Mouse (Mus musculus): Measurements from ENCODE around the gene Fam117a. TPM values are rescaled to one million over a fixed set of nuclear protein-coding genes. Genes with fewer than 3 reads are reported as not detected.

Fam117a gene
- 10 to 100 TPM; 21.6 to 25.9 TPM for total RNA-seq (2021)
- long read RNA-seq, experiment 1, partial matches to known transcripts: 8 of 13 reads
- long read RNA-seq, experiment 1, other reads (novel, unspliced or antisense): 1 of 13 reads
- long read RNA-seq, experiment 2, transcript Fam117a-201 (8 exons, 2,317 nt): major isoform, 6 of 7 reads
- long read RNA-seq, experiment 2, partial matches to known transcripts: 1 of 7 reads
- long read RNA-seq, experiment 2, other reads (novel, unspliced or antisense): 0 of 7 reads

DNA sequence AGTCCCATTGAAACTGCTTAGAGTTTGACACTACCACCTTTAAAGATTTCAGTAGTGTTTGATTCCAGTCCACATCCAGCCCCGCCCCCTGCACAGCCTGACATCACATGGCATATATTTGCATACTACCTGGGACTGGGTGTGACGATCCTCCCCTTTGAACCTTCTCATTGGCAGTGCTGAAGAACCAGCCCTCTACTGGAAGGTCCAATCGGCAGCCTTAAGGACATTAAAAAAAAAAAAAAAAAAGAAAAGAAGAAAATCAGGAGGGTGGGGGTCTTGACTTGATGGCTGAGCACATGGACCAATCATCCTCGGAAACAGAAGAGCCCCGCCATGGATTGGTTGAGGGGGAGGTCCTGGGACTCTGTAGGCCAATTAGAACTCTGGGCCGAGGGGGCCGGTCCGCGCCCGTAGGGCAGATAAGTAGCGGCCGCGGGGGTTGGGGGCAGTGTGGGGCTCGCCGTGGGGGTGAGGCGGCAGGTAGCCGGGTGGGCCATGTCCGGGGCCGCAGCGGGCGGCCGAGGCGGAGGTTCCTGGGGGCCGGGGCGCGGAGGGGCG, at the start of gene Fam117a:
TSS of gene Fam117a (plus strand) at position 451 of the 561 bp plus-strand sequence.
- peak; percentile 91 for DNase-seq

DNA sequence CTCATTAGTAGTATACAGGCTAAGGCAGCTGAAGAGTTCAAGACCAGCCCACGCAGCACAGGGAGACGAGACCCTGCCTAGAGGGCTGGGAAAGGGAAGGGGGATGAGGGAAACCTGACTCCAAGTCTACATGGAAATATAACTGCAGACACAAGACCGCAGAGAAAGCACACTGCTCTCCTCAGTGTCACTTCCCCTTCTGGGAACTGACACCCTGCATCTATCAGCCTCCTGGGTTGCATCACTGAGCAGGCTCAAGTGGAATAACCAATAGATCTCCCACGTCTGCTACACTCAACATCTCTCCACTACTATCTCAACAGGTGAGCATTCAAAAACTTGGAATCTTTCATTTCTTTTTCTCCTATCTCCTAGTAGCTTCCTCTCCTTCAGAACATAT, 44.8 kb upstream of the Fam117a start:
- no peak for DNase-seq

DNA sequence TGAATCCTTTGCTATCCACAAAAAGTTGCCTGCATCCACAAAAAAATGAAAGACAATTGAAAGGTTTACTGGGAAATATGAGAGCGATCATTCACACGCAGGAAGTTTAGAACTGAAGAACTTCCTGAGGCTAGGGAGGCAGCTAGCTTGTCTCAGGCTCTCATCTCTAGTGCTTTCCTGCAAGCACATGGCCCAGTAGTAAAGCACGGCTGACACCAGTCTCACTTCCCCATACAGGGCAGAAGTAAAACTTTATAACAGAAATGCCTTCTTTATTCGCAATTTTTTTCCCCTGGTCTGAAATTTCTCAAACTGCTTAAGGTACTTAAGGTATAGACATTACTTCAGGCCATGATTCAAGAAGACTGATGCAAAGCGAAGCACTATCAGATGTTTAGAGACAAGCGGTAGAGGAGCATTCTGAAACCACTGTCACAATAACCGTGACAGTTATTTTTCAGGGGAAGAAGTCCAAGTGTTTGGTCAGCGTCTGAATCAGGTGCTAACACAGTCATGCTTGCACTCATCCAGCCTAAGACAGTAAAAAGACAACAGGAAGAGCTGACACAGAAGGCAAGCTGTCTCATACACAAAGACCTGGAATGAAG, 43.7 kb upstream of the Fam117a start:
- DNase-seq: no peak

DNA sequence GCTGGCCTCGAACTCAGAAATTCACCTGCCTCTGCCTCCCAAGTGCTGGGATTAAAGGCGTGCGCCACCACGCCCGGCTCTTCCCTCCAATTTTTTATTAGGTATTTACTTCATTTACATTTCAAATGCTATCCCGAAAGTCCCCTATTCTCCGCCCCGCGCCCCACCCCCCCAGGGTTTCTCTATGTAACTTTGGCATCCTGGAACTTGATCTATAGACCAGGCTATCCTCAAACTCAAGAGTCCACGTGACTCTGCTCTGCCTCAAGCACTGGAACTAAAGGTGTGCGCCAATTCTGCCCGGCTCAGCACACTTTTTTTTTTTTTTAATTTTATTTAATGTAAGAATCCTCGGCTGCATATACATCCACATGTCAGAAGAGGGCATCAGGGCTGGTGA, 41.1 kb upstream of the Fam117a start:
- DNase-seq: no peak

DNA sequence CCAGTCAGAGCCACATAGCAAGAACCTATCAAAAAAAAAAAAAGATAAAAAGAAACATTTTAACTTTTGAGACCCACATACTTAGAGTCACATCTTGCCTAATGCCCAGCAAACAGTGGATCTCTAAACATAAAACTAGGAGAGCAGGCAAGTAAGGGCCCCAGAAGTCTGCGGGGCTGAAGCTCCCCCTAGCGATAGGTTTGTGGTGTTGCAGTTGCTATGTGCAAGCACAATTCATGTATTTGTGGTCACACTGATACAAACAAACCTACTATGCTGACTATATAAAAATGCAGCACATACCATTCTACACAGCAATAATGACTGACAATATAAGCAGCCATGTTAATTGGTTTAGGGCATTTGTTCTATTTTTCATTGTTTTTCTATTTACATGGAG, 38.7 kb upstream of the Fam117a start:
- DNase-seq: peak; percentile 31

DNA sequence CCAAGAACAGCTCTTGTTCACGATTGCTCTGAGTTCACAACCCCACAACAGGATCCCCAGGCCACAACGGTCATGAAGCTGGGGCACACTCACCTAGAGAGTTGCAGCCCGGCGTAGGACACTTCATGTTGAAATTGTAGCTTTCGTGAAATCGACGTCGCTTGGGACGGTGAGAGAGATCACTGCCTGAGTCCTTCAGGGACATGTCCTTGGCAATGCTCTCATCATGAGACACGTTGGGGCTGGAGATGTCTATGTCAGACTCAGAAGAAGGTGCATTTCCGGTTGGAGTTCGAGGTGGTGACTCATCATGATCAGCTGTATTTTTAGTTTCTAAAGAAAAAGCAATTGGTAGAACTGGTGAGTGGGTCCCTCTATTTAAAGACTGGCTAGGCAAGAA, 36.9 kb upstream of the Fam117a start:
- peak; percentile 46 for DNase-seq

DNA sequence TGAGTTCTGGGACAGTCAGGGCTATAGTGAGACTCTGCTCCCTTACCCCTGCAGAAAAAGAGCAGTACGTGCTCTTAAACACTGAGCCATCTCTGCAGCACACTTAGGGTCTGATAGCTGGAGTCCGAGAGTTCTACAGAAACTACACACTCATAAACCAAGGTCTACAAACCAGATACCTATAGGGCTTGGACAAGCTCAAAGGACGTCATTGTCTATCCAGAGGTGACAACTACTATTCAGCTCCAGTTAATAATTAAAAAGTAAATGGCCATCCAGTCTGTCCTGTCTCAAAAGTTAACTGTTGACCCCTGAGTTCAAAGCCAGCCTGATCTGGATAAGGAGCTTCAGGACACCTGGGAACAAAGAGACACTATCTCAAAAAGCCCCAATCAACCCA, 35.0 kb upstream of the Fam117a start:
- no peak for DNase-seq

DNA sequence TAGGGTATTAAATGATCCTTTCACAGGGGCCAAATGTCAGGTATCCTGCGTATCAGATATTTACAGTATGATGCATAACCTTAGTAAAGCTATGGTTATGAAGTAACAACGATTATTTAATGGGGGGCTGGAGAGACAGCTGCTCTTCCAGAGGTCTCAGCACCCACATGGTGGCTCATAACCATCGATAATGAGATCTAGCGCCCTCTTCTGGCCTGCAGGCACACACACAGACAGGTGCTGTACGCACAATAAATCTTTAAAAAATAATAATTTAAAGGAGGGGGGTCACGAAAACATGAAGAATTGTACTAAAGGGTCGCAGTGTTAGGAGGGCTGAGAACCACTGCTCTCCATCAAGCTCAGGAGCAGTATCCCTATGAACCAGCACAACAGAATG, 31.2 kb upstream of the Fam117a start:
- no peak for DNase-seq

DNA sequence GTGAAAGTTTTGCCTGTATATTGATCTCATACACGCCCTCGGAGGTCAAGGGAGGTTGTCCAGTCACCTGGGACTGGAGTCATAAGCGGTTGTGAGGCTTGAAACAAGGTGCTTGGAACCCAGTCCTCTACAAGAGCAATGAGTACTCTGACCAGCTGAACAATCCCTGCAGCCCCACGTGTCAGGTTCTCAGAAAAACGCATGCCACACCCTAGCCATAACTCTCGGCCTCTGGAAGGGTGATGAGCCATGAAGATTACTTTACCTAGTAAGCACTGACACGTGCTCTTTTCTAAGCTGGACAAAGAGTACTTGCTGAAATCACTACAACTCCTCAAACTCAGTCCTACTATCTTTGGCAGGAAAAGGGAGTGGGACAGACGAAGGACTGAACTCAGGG, 29.3 kb upstream of the Fam117a start:
- DNase-seq: no peak

DNA sequence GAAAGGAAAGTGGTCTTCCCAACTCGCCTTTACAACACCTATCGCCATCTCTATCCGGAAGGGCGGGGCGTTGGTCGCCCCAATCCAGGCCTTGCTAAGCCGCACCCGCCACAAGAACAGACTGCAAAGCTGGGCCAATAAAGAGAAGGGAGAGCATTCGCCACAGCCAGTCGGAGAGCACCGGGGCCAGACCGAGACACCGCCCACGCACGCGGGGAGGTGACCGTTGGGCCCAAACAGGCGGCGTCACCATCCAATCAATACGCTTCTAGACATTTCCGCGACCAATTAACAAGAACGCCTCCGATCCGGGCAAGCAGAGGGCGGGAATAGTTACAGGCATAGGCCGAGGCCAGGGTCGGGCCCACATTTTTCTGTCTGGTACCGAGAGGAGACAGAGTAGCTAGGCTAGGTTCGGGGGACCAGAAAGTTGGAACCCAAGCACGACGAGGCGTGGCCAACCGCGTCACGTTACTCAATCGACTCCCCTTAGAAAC, 27.3 kb upstream of the Fam117a start:
- DNase-seq: peak; percentile 97

DNA sequence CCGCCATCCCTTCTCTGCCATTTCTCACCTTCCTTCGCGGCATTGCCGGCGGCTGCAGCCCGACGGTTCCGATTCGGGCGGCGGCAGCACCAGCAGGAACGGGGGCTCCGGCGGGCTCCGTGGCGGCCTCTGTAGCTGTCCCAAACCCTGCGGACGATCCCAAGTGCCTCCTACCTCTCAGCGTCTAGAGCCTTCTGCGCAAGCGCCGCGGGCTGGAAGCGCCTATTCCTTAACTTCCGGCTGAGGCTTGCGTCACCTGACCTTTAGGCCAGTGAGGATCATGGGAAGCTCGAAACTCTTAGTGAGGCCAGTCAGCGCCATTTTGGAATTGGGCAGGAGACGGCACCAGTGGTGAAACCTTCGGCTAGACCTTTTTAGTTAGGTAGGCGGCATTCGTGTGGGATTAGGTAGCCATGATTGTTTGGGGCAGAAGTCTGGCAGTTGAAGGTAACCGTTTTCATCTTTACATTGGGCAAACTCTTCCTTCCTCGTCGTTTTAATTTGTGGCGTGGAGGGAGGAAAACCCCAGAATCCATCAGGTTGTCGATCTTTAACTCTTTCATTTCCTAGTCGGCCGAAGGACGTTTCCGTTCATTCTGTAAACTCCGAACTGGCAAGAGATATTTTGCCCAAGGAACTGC, 26.7 kb upstream of the Fam117a start, which contains the start of gene Kat7:
TSS of gene Kat7 (minus strand) at position 240 of the 641 bp plus-strand sequence.
- peak; percentile 96 for DNase-seq

DNA sequence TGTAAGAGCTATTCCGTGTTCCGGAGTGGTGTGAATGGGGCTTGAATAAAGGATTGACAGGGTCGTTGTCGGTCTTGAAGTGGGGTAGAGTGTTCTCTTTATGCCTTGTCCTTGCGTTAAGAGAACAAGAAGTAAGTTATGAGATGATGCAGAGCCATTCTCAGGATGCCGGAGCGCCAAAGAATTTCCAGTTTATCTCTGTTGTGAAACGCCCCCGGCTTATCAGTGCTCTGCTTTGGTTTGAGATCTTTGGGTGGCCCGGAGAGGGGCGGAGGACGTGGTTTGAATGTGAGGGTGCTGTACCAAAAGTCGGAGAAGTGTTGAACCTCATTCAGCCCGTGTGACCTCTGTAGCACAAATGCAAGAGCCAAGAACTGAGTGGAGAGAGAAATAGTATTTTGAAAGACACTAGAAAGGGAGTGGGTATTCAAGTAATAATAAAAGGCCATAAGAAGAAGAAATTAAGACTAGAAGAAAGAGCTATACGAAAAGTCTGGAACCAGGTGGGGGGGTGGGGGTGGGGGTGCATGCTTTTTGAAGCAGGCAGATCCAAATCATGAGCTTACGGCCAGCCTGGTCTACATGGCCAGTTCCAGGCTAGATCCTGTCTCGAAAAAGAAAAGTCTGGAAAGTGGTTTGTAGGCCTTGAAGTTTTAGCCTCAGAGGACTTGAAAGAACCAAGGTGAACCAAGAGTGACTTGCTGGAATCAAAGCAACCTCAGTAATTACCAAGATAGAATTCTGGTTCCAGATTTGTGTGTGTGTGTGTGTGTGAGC, 26.0 kb upstream of the Fam117a start:
- DNase-seq: peak; percentile 53

DNA sequence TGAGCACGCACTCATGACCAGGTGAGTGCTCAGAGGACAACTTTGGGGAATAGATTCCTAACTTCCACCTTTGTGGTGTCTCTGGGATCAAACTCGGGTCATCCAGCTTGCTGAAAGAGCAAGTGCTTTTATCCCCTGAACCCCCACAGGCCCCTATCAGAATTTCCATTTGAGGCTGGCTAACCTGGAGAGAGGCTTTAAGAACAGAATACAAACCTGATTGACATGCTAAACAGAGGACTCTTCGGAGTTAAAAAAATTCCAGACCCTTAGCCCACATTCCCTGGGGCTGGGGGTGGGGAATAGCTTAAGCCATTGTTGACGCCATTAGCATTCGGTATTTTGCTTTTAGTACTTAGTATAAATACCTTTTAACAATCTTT, 25.4 kb upstream of the Fam117a start:
- no peak for DNase-seq

DNA sequence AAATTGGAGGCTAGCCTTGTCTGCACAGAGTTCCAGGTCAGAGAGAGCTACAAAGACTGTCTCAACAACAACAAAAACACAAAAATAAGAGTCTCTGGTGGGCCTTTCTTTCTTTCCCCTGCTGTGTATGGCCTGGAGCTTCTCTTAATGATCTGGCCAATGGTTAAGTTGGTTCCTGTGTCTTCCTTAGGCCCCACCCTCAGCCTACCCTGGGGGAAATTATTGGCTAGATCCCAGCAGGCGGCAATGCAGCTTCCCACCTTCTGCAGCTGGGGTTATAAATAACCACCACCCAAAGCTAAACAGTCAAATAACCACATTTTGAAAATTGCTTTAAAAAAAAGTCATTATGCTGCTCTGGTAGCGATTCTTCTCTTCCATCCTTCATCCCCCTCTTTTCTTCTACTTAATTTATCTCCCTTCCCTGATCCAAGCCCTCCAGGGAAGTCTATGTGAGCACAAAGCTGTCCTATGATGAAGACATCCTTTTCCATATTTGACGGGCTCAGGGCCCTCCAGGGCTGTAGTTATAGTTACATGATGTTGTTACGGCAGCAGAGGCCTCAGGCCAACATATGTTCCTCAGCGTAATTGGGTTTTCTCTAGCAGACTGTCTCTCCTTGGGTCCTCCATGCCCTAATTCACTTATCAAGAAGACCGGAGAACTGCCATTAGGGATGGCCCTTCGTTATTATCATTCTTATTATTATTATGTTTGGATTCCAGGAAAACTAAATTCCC, 21.4 kb upstream of the Fam117a start:
- DNase-seq: no peak

DNA sequence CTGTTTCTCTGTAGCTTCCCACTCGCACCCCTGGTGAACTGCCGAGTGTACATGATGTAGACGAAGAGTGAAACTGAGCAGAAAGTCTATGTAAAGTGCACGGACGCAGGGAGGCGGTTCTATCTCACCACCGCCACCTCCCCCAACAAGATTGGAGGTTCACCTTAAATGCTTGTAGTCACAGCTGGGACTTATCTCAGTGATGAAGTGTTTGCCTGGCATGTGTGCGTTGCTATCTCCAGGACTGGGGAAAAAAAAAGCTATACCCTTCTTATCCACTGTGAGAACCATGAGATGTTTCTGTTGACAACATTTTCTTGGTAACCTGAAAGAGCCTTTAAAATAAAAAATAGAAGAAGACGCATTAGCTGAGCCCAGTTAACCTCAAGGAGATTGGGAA, 18.7 kb upstream of the Fam117a start:
- DNase-seq: no peak

DNA sequence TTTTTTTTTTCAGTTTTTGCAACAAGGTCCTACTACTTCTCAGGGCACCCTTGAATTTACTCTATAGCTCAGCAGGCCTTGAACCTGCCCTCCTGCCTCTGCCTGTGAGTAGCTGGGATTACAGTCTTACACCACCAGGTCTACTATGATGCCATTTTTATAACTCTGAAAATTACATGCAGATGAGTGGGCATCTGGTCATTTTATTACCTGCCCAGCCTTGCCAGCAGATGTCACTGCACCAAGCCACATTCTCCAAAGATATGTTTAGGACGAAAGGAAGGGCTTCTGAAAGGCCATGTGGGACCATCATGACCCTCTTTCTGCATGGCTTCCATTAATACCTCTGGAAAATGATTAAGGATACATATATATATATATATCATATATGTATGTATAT, 17.3 kb upstream of the Fam117a start:
- DNase-seq: no peak

DNA sequence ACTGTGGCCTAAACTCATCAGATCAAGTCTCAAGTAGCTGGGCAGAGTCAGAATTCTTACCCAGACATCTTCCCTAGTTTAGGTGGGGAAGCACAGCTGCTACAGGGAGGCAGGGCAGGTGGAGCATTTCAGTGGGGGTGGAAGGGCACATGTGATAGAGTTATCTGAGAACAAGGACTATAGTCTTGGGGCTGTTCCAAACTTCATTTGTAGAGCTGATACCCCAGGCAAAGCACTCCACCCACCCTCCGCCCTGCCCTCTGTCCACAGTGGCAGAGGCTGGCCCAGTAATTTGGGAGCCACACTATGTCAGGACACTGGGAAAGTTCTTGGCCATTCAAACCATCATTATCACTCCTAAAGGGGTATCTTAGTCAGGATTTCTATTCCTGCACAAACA, 16.8 kb upstream of the Fam117a start:
- no peak for DNase-seq

DNA sequence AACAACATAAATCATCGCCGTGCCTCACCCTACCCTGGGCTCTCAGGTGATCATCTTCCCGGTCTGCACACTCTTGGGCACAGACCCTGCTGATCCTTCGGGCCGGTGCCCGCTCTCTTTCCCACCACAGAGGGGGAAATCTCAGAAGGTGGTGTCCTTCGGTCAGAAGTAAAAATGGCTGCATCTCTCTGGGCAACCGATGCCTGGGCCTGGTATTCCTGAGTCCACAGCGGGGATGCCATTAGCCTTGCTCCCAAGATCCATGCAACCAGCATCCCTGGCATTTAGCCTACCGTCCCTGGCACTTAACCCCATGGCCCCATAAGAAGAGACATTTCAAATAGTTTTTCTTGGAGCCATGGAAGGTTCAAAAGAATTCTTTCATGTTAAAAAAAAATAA, 12.6 kb upstream of the Fam117a start:
- DNase-seq: no peak

DNA sequence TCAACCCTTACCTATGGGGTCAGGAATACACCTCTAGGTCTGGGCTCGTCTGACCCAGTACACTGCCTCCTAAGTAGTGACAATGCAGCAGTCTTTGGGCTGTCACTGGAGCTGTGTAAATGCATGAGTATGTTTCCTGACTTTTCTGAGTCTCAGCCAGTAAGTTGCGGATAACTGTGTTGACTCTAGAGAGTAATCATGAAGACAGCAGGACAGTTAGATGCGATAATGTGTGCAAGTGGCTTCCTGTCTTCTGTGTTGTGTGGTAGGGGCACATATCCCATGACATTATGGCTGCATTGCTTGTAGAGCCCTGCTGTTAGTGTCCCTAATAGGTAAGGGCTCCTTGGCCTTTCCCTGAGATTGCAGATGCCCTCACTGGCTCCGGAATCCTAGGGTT, 11.0 kb upstream of the Fam117a start:
- DNase-seq: no peak

DNA sequence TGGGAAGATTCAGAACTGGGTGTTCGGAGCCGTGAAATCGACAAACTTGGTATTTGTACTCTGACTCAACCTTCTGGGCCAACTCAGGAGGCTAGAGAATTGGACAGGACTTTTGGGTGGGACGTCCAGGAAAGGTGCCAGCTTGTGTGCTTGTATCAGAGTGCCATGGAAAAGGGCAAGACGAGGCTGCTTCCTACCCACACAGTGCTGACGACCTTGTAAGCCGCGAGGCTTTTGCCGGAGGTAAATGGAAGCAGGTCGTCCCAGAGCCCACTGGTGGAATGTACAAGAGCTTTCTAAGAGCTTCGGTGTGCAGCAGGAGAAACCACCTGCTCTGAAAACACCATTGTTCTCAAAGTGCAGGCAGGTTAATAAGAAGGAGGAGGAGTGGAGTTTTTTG, 10.6 kb upstream of the Fam117a start:
- DNase-seq: no peak

DNA sequence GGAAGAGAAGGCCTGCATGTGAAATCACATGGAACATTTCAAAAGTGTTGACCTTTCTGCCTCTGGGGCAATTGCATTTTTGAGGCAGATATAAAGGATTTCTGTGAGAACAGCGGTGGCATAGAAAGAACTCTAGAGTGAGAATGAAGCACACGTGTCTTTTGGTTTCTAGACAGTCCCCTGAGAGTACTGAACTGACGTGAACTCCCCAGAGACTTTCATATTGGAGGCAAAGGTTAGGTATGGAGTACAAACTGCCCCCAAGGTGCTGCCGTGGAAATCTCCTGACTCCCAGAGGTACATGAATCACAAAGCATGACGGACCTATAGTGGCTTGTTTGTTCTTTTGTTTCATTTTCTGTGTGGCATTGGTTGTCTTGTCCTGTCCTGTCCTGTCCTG, 8.2 kb upstream of the Fam117a start:
- DNase-seq: peak; percentile 57

DNA sequence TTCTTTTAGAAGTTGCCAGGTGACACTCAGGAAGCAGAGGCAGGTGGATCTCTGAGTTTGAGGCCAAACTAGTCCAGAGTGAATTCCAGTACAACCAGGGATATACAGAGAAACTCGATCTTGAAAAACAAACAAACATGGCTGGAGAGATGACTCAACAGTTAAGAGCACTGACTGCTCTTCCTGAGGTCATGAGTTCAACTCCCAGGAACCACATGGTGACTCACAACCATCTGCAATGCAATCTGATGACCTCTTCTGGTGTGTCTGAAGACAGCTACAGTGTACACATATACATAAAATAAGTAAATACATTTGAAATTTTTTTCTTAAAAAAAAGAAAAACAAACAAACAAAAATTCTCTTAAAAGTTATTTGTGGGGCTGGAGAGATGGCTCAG, 6.2 kb upstream of the Fam117a start:
- DNase-seq: no peak
